ENCODE assay signal across 33 mouse cellular contexts in the genomic region with DNA sequence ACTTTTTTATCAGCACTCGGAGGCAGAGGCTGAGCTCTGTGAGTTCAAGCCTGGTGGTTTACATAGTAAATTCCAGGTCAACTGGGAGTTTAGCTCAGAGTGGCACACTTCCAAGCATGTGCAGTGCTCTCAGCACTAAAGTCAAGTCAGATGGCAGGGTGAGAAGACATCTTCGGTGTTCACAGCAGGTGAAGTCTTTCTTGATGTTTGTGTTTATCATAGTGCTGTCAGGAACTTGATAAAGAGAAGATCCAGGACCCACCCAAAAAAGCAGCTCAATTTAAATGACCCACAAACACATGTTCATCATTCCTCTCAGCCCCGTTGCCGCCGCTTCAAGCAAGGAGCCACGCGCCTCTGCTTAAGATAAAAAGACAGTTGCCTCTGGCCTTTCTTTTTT. TPM values are rescaled to one million over a fixed set of nuclear protein-coding genes. Genes with fewer than 3 reads are reported as not detected.
DNase-seq lines count a peak whose midpoint lies in the region; ATAC-seq and TF ChIP-seq lines count a peak whose summit lies in the region.
"Had no signal": no experiment of that assay in that cellular context is flagged by ENCODE, and none has a peak within 500 bp of the region (broad histone marks: within the 10 kb centered on the region; RNA-seq: fewer than 3 reads in every experiment).

No protein-coding gene starts in this region.

- ATAC-seq in common myeloid progenitor, adult 5-6 weeks (replicated peaks; ENCODE audit: low read depth, poor library complexity, severe bottlenecking): peak; percentile 29; the same call in 1 of the 2 replicates
- ATAC-seq in liver, embryonic 11.5 days (replicated peaks; ENCODE audit: low FRiP score): peak; percentile 53
- peak; percentile 62 for ATAC-seq in liver, embryonic 14.5 days (ENCODE audit: insufficient read depth)
- ATAC-seq in megakaryocyte progenitor cell, adult 5-6 weeks (replicated peaks; ENCODE audit: poor library complexity): peak; percentile 75
- ATAC-seq: CD4-positive, CD25-positive, alpha-beta regulatory T cell, adult 4 months; forebrain, embryonic 14.5 days; forebrain, postnatal 0 days; hindbrain, embryonic 16.5 days had no signal

- no peak overlapping the region for H3K27ac ChIP-seq in liver, embryonic 11.5 days (ENCODE audit: low read depth, low read length)
- peak overlapping the region; percentile 6 for H3K27ac ChIP-seq in liver, embryonic 14.5 days
- H3K27ac ChIP-seq: embryonic facial prominence, embryonic 12.5 days; embryonic facial prominence, embryonic 15.5 days; gastrocnemius, adult 2 months; heart, embryonic 15.5 days; hindbrain, embryonic 10.5 days; hindbrain, embryonic 13.5 days had no signal

- H3K9ac ChIP-seq in liver, embryonic 11.5 days (ENCODE audit: low read depth, low read length): no peak overlapping the region
- no peak overlapping the region for H3K9ac ChIP-seq in liver, embryonic 14.5 days (replicated peaks)
- H3K9ac ChIP-seq: embryonic facial prominence, embryonic 12.5 days; embryonic facial prominence, embryonic 15.5 days; forebrain, postnatal 0 days; heart, embryonic 12.5 days; heart, embryonic 15.5 days; hindbrain, embryonic 13.5 days had no signal

- H3K4me2 ChIP-seq in liver, embryonic 11.5 days: no peak overlapping the region
- H3K4me2 ChIP-seq in liver, embryonic 14.5 days (ENCODE audit: low read depth): no peak overlapping the region
- H3K4me2 ChIP-seq: embryonic facial prominence, embryonic 12.5 days; embryonic facial prominence, embryonic 15.5 days; heart, embryonic 12.5 days; heart, embryonic 15.5 days; hindbrain, embryonic 13.5 days had no signal

- no peak for TF ChIP-seq CTCF in liver, embryonic 14.5 days (IDR thresholded peaks at IDR 0.05; ENCODE audit: low read depth)

- no peak for DNase-seq in liver, embryonic 11.5 days (ENCODE audit: low spot score)
- DNase-seq in liver, embryonic 14.5 days (ENCODE audit: low read depth in 3 of 3, low spot score in 3 of 3): no peak
- DNase-seq in lung, adult 18-20 months: no peak
- DNase-seq in cerebellum, adult 11-12 months: no peak
- no peak for DNase-seq in right cerebral cortex, postnatal 14 days
- DNase-seq: adrenal gland, adult 2 months; adrenal gland, postnatal 14 days; cerebellum, adult 11 months; cerebellum, adult 8-10 months; cerebellum, postnatal 10 days; forebrain, postnatal 0 days; gastrocnemius, adult 2 months; gastrocnemius, postnatal 14 days; heart, adult 18-20 months; heart, postnatal 10 days; heart, postnatal 36 days had no signal

- H3K9me3 ChIP-seq in liver, embryonic 11.5 days (ENCODE audit: control insufficient read depth, low read length): no peaks in the 10 kb centered on the region
- H3K9me3 ChIP-seq in liver, embryonic 14.5 days (ENCODE audit: control insufficient read depth, low read length): no peaks in the 10 kb centered on the region
- H3K9me3 ChIP-seq: embryonic facial prominence, embryonic 12.5 days; embryonic facial prominence, embryonic 15.5 days; heart, embryonic 12.5 days; heart, embryonic 15.5 days; hindbrain, embryonic 10.5 days; hindbrain, embryonic 13.5 days had no signal

- TF ChIP-seq EP300 in liver, embryonic 14.5 days (IDR thresholded peaks at IDR 0.05; ENCODE audit: low read depth): 0 out of 2 replicates have a peak, but pooled peaks have one; percentile 33

- no peaks in the 10 kb centered on the region for H3K27me3 ChIP-seq in liver, embryonic 11.5 days (replicated peaks; ENCODE audit: control insufficient read depth, insufficient read depth, low read length)
- H3K27me3 ChIP-seq in liver, embryonic 14.5 days (ENCODE audit: control insufficient read depth, insufficient read depth, low read length): no peaks in the 10 kb centered on the region
- H3K27me3 ChIP-seq: embryonic facial prominence, embryonic 12.5 days; embryonic facial prominence, embryonic 15.5 days; heart, embryonic 12.5 days; heart, embryonic 15.5 days; hindbrain, embryonic 13.5 days had no signal

- WGBS in liver, embryonic 11.5 days: 66% methylated on average over 7 of the region's 7 CpGs
- 34% methylated on average over 7 of the region's 7 CpGs for WGBS in liver, embryonic 14.5 days (ENCODE audit: insufficient replicate concordance)

- peaks cover 8% of the 10 kb centered on the region; the same call in 1 of the 2 replicates for H3K4me1 ChIP-seq in liver, embryonic 11.5 days (replicated peaks; ENCODE audit: control insufficient read depth, insufficient read depth, low read length)
- peaks cover 11 to 28% of the 10 kb centered on the region in 2 experiments for H3K4me1 ChIP-seq in liver, embryonic 14.5 days (replicated peaks; ENCODE audit: control insufficient read depth in 2 of 2, insufficient read depth in 2 of 2, low read length in 1 of 2)
- H3K4me1 ChIP-seq: embryonic facial prominence, embryonic 12.5 days; embryonic facial prominence, embryonic 15.5 days; heart, embryonic 12.5 days; heart, embryonic 15.5 days; hindbrain, embryonic 10.5 days; hindbrain, embryonic 13.5 days had no signal

- H3K36me3 ChIP-seq in liver, embryonic 11.5 days (ENCODE audit: control insufficient read depth, insufficient read depth, low read length): peaks cover 68% of the 10 kb centered on the region
- peaks cover 60% of the 10 kb centered on the region for H3K36me3 ChIP-seq in liver, embryonic 14.5 days (replicated peaks; ENCODE audit: control insufficient read depth, insufficient read depth, low read depth)

- no peak overlapping the region for H3K4me3 ChIP-seq in liver, embryonic 11.5 days (ENCODE audit: low read depth, low read length)
- H3K4me3 ChIP-seq in liver, embryonic 14.5 days (ENCODE audit: insufficient read depth in 1 of 2, low read depth in 2 of 2, low read length in 2 of 2): no peak overlapping the region
- H3K4me3 ChIP-seq: embryonic facial prominence, embryonic 12.5 days; embryonic facial prominence, embryonic 15.5 days; gastrocnemius, adult 2 months; heart, embryonic 12.5 days; heart, embryonic 15.5 days; hindbrain, embryonic 10.5 days; hindbrain, embryonic 13.5 days had no signal

RNA-seq across cellular contexts. Expression of a gene that starts 9.5 kb away (rescaled TPM):
- total RNA-seq in common myeloid progenitor, adult 5-6 weeks (2017): 27.3 and 33.8 TPM in 2 replicates
- 46.2 and 46.9 TPM in 2 replicates for polyA plus RNA-seq in liver, embryonic 11.5 days (2014; fragmentation: Nextera tagmentation; extraction: Ambion mirVana)
- polyA plus RNA-seq in liver, embryonic 14.5 days (2012; rRNA removed): 12.0 and 16.6 TPM in 2 replicates
- 14.2 and 14.6 TPM in 2 replicates for polyA plus RNA-seq in liver, embryonic 14.5 days (2014; fragmentation: Nextera tagmentation; extraction: Ambion mirVana)
- total RNA-seq in megakaryocyte progenitor cell, adult 5-6 weeks (2015): 16.4 and 18.8 TPM in 2 replicates
- total RNA-seq in megakaryocyte progenitor cell, adult 5-6 weeks (2017): 29.1 and 30.6 TPM in 2 replicates

RNA-seq across cellular contexts. Expression of a gene that starts 11.0 kb away (rescaled TPM):
- 6.4 TPM in 1 of 2 replicates, not detected in the other for total RNA-seq in common myeloid progenitor, adult 5-6 weeks (2017)
- polyA plus RNA-seq in liver, embryonic 11.5 days (2014; fragmentation: Nextera tagmentation; extraction: Ambion mirVana): not detected in 2 replicates
- polyA plus RNA-seq in liver, embryonic 14.5 days (2012; rRNA removed): not detected in 2 replicates
- polyA plus RNA-seq in liver, embryonic 14.5 days (2014; fragmentation: Nextera tagmentation; extraction: Ambion mirVana): not detected in 2 replicates
- total RNA-seq in megakaryocyte progenitor cell, adult 5-6 weeks (2015): not detected in 2 replicates
- not detected in 2 replicates for total RNA-seq in megakaryocyte progenitor cell, adult 5-6 weeks (2017)
- total RNA-seq: adrenal gland, adult 2 months; adrenal gland, postnatal 14 days; adrenal gland, postnatal 4 days; forebrain, postnatal 0 days; gastrocnemius, adult 2 months; gastrocnemius, postnatal 14 days; gastrocnemius, postnatal 4 days; heart, adult 18-20 months; heart, postnatal 10 days; heart, postnatal 36 days; MEL had no signal
- polyA plus RNA-seq: adrenal gland, adult 2 months; C2C12; CD4-positive, CD25-positive, alpha-beta regulatory T cell, adult 4 months; embryonic facial prominence, embryonic 12.5 days; embryonic facial prominence, embryonic 15.5 days; forebrain, embryonic 11.5 days; forebrain, embryonic 14.5 days; forebrain, postnatal 0 days; frontal cortex, adult 2 months; heart, embryonic 12.5 days; heart, embryonic 15.5 days; hindbrain, embryonic 10.5 days; hindbrain, embryonic 13.5 days; hindbrain, embryonic 16.5 days had no signal

RNA-seq across cellular contexts. Expression of a gene that starts 42.9 kb away (rescaled TPM):
- 83.9 and 106 TPM in 2 replicates for total RNA-seq in common myeloid progenitor, adult 5-6 weeks (2017)
- 16.1 and 18.2 TPM in 2 replicates for polyA plus RNA-seq in liver, embryonic 11.5 days (2014; fragmentation: Nextera tagmentation; extraction: Ambion mirVana)
- polyA plus RNA-seq in liver, embryonic 14.5 days (2012; rRNA removed): 12.0 and 16.3 TPM in 2 replicates
- 10.2 and 10.6 TPM in 2 replicates for polyA plus RNA-seq in liver, embryonic 14.5 days (2014; fragmentation: Nextera tagmentation; extraction: Ambion mirVana)
- total RNA-seq in megakaryocyte progenitor cell, adult 5-6 weeks (2015): 45.0 and 53.0 TPM in 2 replicates
- total RNA-seq in megakaryocyte progenitor cell, adult 5-6 weeks (2017): 58.3 and 73.3 TPM in 2 replicates
